Mouse (Mus musculus): Measurements from ENCODE around the gene Zfhx3.

Zfhx3 gene

GRCm38 (mm10) chr8:108750806-108751205 is 808.4 kb downstream of the Zfhx3 start:
- DNase-seq (ENCODE audit: low spot score), result no peak

- DNase-seq (ENCODE audit: low spot score), result no peak
Observed at GRCm38 (mm10) chr8:108754556-108754955, 812.1 kb downstream of the Zfhx3 start.

GRCm38 (mm10) chr8:108755400-108756325 is 813.2 kb downstream of the Zfhx3 start:
- DNase-seq (ENCODE audit: low spot score), result no peak

- peak; percentile 56 for DNase-seq (ENCODE audit: low spot score)
Observed at GRCm38 (mm10) chr8:108759511-108760330, 817.3 kb downstream of the Zfhx3 start.

- DNase-seq (ENCODE audit: low spot score), result no peak
Observed at GRCm38 (mm10) chr8:108760745-108761144, 818.3 kb downstream of the Zfhx3 start.

- no peak for DNase-seq (ENCODE audit: low spot score)
Observed at GRCm38 (mm10) chr8:108762567-108762966, 820.1 kb downstream of the Zfhx3 start.

GRCm38 (mm10) chr8:108764403-108765194 is 822.2 kb downstream of the Zfhx3 start:
- DNase-seq (ENCODE audit: low spot score), result no peak

GRCm38 (mm10) chr8:108766102-108766501 is 823.7 kb downstream of the Zfhx3 start:
- DNase-seq (ENCODE audit: low spot score), result no peak

- no peak for DNase-seq (ENCODE audit: low spot score)
Observed at GRCm38 (mm10) chr8:108768051-108768450, 825.6 kb downstream of the Zfhx3 start.

GRCm38 (mm10) chr8:108770334-108770733 is 827.9 kb downstream of the Zfhx3 start:
- DNase-seq (ENCODE audit: low spot score), result no peak

- DNase-seq (ENCODE audit: low spot score), result no peak
Observed at GRCm38 (mm10) chr8:108773436-108773835, 831.0 kb downstream of the Zfhx3 start.

- DNase-seq (ENCODE audit: low spot score), result no peak
Observed at GRCm38 (mm10) chr8:108778063-108778462, 835.6 kb downstream of the Zfhx3 start.

- DNase-seq (ENCODE audit: low spot score), result no peak
Observed at GRCm38 (mm10) chr8:108778551-108778950, 836.1 kb downstream of the Zfhx3 start.

GRCm38 (mm10) chr8:108780766-108781165 is 838.3 kb downstream of the Zfhx3 start:
- no peak for DNase-seq (ENCODE audit: low spot score)

GRCm38 (mm10) chr8:108781192-108781591 is 838.7 kb downstream of the Zfhx3 start:
- no peak for DNase-seq (ENCODE audit: low spot score)

GRCm38 (mm10) chr8:108783155-108783554 is 840.7 kb downstream of the Zfhx3 start:
- DNase-seq (ENCODE audit: low spot score), result no peak

- no peak for DNase-seq (ENCODE audit: low spot score)
Observed at GRCm38 (mm10) chr8:108788156-108788761, 845.8 kb downstream of the Zfhx3 start.

- DNase-seq (ENCODE audit: low spot score), result no peak
Observed at GRCm38 (mm10) chr8:108788762-108789157, 846.3 kb downstream of the Zfhx3 start.

- DNase-seq (ENCODE audit: low spot score), result peak; percentile 88
Observed at GRCm38 (mm10) chr8:108790559-108791293, 848.3 kb downstream of the Zfhx3 start.

- no peak for DNase-seq (ENCODE audit: low spot score)
Observed at GRCm38 (mm10) chr8:108796076-108796475, 853.6 kb downstream of the Zfhx3 start.

GRCm38 (mm10) chr8:108796882-108797281 is 854.4 kb downstream of the Zfhx3 start:
- no peak for DNase-seq (ENCODE audit: low spot score)

All from adipocyte (in vitro differentiated cells).